Mouse (Mus musculus): ENCODE measurements around the gene Ccr4. TPM values are rescaled to one million over a fixed set of nuclear protein-coding genes. Genes with fewer than 3 reads are reported as not detected.

Ccr4 gene
- polyA plus RNA-seq (2015; fragmentation: Nextera tagmentation; extraction: Ambion mirVana) = 4.5 and 5.7 TPM in 2 replicates

- no peak within 1 kb of the TSS for H3K27ac ChIP-seq
- no peak for ATAC-seq (ENCODE audit: insufficient number of reproducible peaks, low FRiP score, low TSS enrichment, low read depth)
- H3K4me2 ChIP-seq = no peak within 1 kb of the TSS
- no peaks in the 10 kb centered on the region for H3K27me3 ChIP-seq
- no peak within 1 kb of the TSS for H3K9ac ChIP-seq
- WGBS = 81% methylated on average over 9 of the region's 9 CpGs
- H3K36me3 ChIP-seq = no peaks in the 10 kb centered on the region
- no peaks in the 10 kb centered on the region for H3K9me3 ChIP-seq
- no peak within 1 kb of the TSS for H3K4me3 ChIP-seq
- H3K4me1 ChIP-seq = peaks cover 2% of the 10 kb centered on the region; the same call in 1 of the 2 replicates
Observed at GRCm38 (mm10) chr9:114504816-114505215, at the start of gene Ccr4. TSS of gene Ccr4 (minus strand) at chr9:114504916.

- Histone ChIP-seq H3K27me3 (peaks cover 5% of the 10 kb centered on the region), H3K9ac (no peak overlapping the region), H3K36me3 (no peaks in the 10 kb centered on the region), H3K27ac (no peak overlapping the region), H3K4me1 (peaks cover 8% of the 10 kb centered on the region), H3K4me2 (no peak overlapping the region), H3K4me3 (no peak overlapping the region), H3K9me3 (no peaks in the 10 kb centered on the region)
- ATAC-seq (ENCODE audit: insufficient number of reproducible peaks, low FRiP score, low TSS enrichment, low read depth) = no peak
Observed at GRCm38 (mm10) chr9:114553828-114554227, 49.1 kb upstream of the Ccr4 start.

GRCm38 (mm10) chr9:114550033-114550432 lies 45.3 kb upstream of the Ccr4 start:
- 49% methylated on average over 6 of the region's 6 CpGs for WGBS
- ATAC-seq (ENCODE audit: insufficient number of reproducible peaks, low FRiP score, low TSS enrichment, low read depth) = no peak

GRCm38 (mm10) chr9:114549117-114549516 lies 44.4 kb upstream of the Ccr4 start:
- H3K9ac ChIP-seq = no peak overlapping the region
- WGBS = 61% methylated on average over 5 of the region's 5 CpGs
- H3K4me2 ChIP-seq = no peak overlapping the region
- H3K27me3 ChIP-seq = no peaks in the 10 kb centered on the region
- H3K27ac ChIP-seq = no peak overlapping the region
- H3K4me3 ChIP-seq = no peak overlapping the region
- no peak for ATAC-seq (ENCODE audit: insufficient number of reproducible peaks, low FRiP score, low TSS enrichment, low read depth)
- no peaks in the 10 kb centered on the region for H3K36me3 ChIP-seq
- no peaks in the 10 kb centered on the region for H3K9me3 ChIP-seq
- H3K4me1 ChIP-seq = peaks cover 18% of the 10 kb centered on the region

More at GRCm38 (mm10) chr9:114550033-114550432, 45.3 kb upstream of the Ccr4 start:
- Histone ChIP-seq H3K4me1 (peaks cover 16% of the 10 kb centered on the region), H3K27me3 (no peaks in the 10 kb centered on the region), H3K9me3 (no peaks in the 10 kb centered on the region), H3K9ac (no peak overlapping the region), H3K4me3 (no peak overlapping the region), H3K27ac (no peak overlapping the region), H3K4me2 (no peak overlapping the region), H3K36me3 (no peaks in the 10 kb centered on the region)

- ATAC-seq (ENCODE audit: insufficient number of reproducible peaks, low FRiP score, low TSS enrichment, low read depth) = no peak
- no peak overlapping the region for H3K9ac ChIP-seq
- peaks cover 22% of the 10 kb centered on the region for H3K4me1 ChIP-seq
- H3K27me3 ChIP-seq = no peaks in the 10 kb centered on the region
- H3K27ac ChIP-seq = no peak overlapping the region
- H3K4me3 ChIP-seq = no peak overlapping the region
- H3K4me2 ChIP-seq = no peak overlapping the region
- no peaks in the 10 kb centered on the region for H3K9me3 ChIP-seq
- H3K36me3 ChIP-seq = no peaks in the 10 kb centered on the region
- 51% methylated on average over 4 of the region's 4 CpGs for WGBS
Observed at GRCm38 (mm10) chr9:114548496-114548895, 43.8 kb upstream of the Ccr4 start.

GRCm38 (mm10) chr9:114547643-114548077 lies 42.9 kb upstream of the Ccr4 start:
- Histone ChIP-seq H3K27ac (no peak overlapping the region), H3K4me1 (peaks cover 22% of the 10 kb centered on the region), H3K27me3 (no peaks in the 10 kb centered on the region), H3K9ac (no peak overlapping the region), H3K4me3 (no peak overlapping the region), H3K4me2 (no peak overlapping the region), H3K9me3 (no peaks in the 10 kb centered on the region), H3K36me3 (no peaks in the 10 kb centered on the region)
- no peak for ATAC-seq (ENCODE audit: insufficient number of reproducible peaks, low FRiP score, low TSS enrichment, low read depth)
- 51% methylated on average over 6 of the region's 6 CpGs for WGBS

GRCm38 (mm10) chr9:114546765-114547164 lies 42.0 kb upstream of the Ccr4 start:
- Histone ChIP-seq H3K27me3 (no peaks in the 10 kb centered on the region), H3K36me3 (no peaks in the 10 kb centered on the region), H3K9me3 (no peaks in the 10 kb centered on the region), H3K4me3 (no peak overlapping the region), H3K9ac (no peak overlapping the region), H3K4me2 (no peak overlapping the region), H3K27ac (no peak overlapping the region), H3K4me1 (peaks cover 22% of the 10 kb centered on the region)
- ATAC-seq (ENCODE audit: insufficient number of reproducible peaks, low FRiP score, low TSS enrichment, low read depth) = no peak
- 55% methylated on average over 12 of the region's 12 CpGs for WGBS

GRCm38 (mm10) chr9:114544754-114545393 lies 40.2 kb upstream of the Ccr4 start:
- Histone ChIP-seq H3K4me3 (no peak overlapping the region), H3K4me1 (peaks cover 24% of the 10 kb centered on the region), H3K9ac (no peak overlapping the region), H3K27ac (no peak overlapping the region), H3K9me3 (no peaks in the 10 kb centered on the region), H3K36me3 (no peaks in the 10 kb centered on the region), H3K27me3 (no peaks in the 10 kb centered on the region), H3K4me2 (0 out of 2 replicates have a peak overlapping the region, but pooled peaks have one; percentile 19)
- 25% methylated on average over 9 of the region's 9 CpGs for WGBS
- ATAC-seq (ENCODE audit: insufficient number of reproducible peaks, low FRiP score, low TSS enrichment, low read depth) = no peak

GRCm38 (mm10) chr9:114543882-114544753 lies 39.4 kb upstream of the Ccr4 start:
- H3K4me2 ChIP-seq = 0 out of 2 replicates have a peak overlapping the region, but pooled peaks have one; percentile 19
- H3K9ac ChIP-seq = no peak overlapping the region
- H3K9me3 ChIP-seq = no peaks in the 10 kb centered on the region
- H3K4me1 ChIP-seq = peaks cover 27% of the 10 kb centered on the region
- 27% methylated on average over 17 of the region's 17 CpGs for WGBS
- no peak for ATAC-seq (ENCODE audit: insufficient number of reproducible peaks, low FRiP score, low TSS enrichment, low read depth)
- H3K27me3 ChIP-seq = no peaks in the 10 kb centered on the region
- H3K27ac ChIP-seq = no peak overlapping the region
- no peaks in the 10 kb centered on the region for H3K36me3 ChIP-seq
- no peak overlapping the region for H3K4me3 ChIP-seq

GRCm38 (mm10) chr9:114541279-114541741 lies 36.6 kb upstream of the Ccr4 start:
- WGBS = 52% methylated on average over 1 of the region's 1 CpGs
- H3K9ac ChIP-seq = no peak overlapping the region

GRCm38 (mm10) chr9:114538996-114539563 lies 34.4 kb upstream of the Ccr4 start:
- no peak for ATAC-seq (ENCODE audit: insufficient number of reproducible peaks, low FRiP score, low TSS enrichment, low read depth)
- no peaks in the 10 kb centered on the region for H3K27me3 ChIP-seq
- WGBS = 58% methylated on average over 7 of the region's 7 CpGs
- H3K27ac ChIP-seq = 0 out of 2 replicates have a peak overlapping the region, but pooled peaks have one; percentile 24
- H3K9me3 ChIP-seq = no peaks in the 10 kb centered on the region
- H3K36me3 ChIP-seq = no peaks in the 10 kb centered on the region
- no peak overlapping the region for H3K9ac ChIP-seq
- H3K4me1 ChIP-seq = peaks cover 18% of the 10 kb centered on the region
- no peak overlapping the region for H3K4me3 ChIP-seq
- H3K4me2 ChIP-seq = no peak overlapping the region

More at GRCm38 (mm10) chr9:114541279-114541741, 36.6 kb upstream of the Ccr4 start:
- Histone ChIP-seq H3K27ac (no peak overlapping the region), H3K9me3 (no peaks in the 10 kb centered on the region), H3K4me1 (peaks cover 32% of the 10 kb centered on the region), H3K4me3 (no peak overlapping the region), H3K36me3 (no peaks in the 10 kb centered on the region), H3K27me3 (no peaks in the 10 kb centered on the region), H3K4me2 (no peak overlapping the region)
- ATAC-seq (ENCODE audit: insufficient number of reproducible peaks, low FRiP score, low TSS enrichment, low read depth) = no peak
